In genomic region chr13:56380855-56381685, GRCm38 (mm10) we compare ENCODE assay signal across 18 mouse cellular contexts. TPM values are rescaled to one million over a fixed set of nuclear protein-coding genes. Genes with fewer than 3 reads are reported as not detected.
A peak's percentile ranks its signal among the peaks of the same experiment; 100 is the strongest.
DNase-seq lines count a peak whose midpoint lies in the region; ATAC-seq lines count a peak whose summit lies in the region.
"Had no signal": no experiment of that assay in that cellular context is flagged by ENCODE, and none has a peak within 500 bp of the region (broad histone marks: within the 10 kb centered on the region; RNA-seq: fewer than 3 reads in every experiment).

No protein-coding gene starts in this region.

- H3K9me3 ChIP-seq in embryonic facial prominence, embryonic 14.5 days (ENCODE audit: control insufficient read depth, low read length): no peaks in the 10 kb centered on the region
- H3K9me3 ChIP-seq in limb, embryonic 12.5 days: no peaks in the 10 kb centered on the region
- H3K9me3 ChIP-seq: hindbrain, embryonic 13.5 days; midbrain, embryonic 15.5 days had no signal

- 37% methylated on average over 14 of the region's 14 CpGs for WGBS in embryonic facial prominence, embryonic 14.5 days
- 10% methylated on average over 14 of the region's 14 CpGs for WGBS in limb, embryonic 12.5 days

- H3K27ac ChIP-seq in embryonic facial prominence, embryonic 14.5 days (replicated peaks; ENCODE audit: low read depth, low read length): no peak overlapping the region
- H3K27ac ChIP-seq in limb, embryonic 12.5 days: peak overlapping the region; percentile 89
- H3K27ac ChIP-seq: hindbrain, embryonic 13.5 days; midbrain, embryonic 15.5 days had no signal

- H3K27me3 ChIP-seq in embryonic facial prominence, embryonic 14.5 days (replicated peaks; ENCODE audit: control insufficient read depth, insufficient read depth, low read length): no peaks in the 10 kb centered on the region
- H3K27me3 ChIP-seq in limb, embryonic 12.5 days: no peaks in the 10 kb centered on the region
- H3K27me3 ChIP-seq: midbrain, embryonic 15.5 days had no signal

- no peak overlapping the region for H3K9ac ChIP-seq in embryonic facial prominence, embryonic 14.5 days (ENCODE audit: low read depth, low read length)
- no peak overlapping the region for H3K9ac ChIP-seq in limb, embryonic 12.5 days (replicated peaks)
- H3K9ac ChIP-seq: hindbrain, embryonic 13.5 days; liver, postnatal 0 days; midbrain, embryonic 15.5 days had no signal

- peaks cover 8% of the 10 kb centered on the region for H3K4me1 ChIP-seq in embryonic facial prominence, embryonic 14.5 days (ENCODE audit: control insufficient read depth, insufficient read depth, low read length)
- H3K4me1 ChIP-seq in limb, embryonic 12.5 days (replicated peaks): peaks cover 31% of the 10 kb centered on the region
- H3K4me1 ChIP-seq: midbrain, embryonic 15.5 days had no signal

- DNase-seq in kidney, adult 9 months: peak; percentile 11
- no peak for DNase-seq in kidney, adult 11 months
- DNase-seq in embryo, embryonic 10 days (ENCODE audit: low spot score): peak; percentile 43
- DNase-seq in embryonic facial prominence, embryonic 14.5 days (ENCODE audit: low spot score): peak; percentile 57
- DNase-seq in gastrocnemius, postnatal 4 days (ENCODE audit: low spot score in 2 of 2): no peak
- no peak for DNase-seq in right cerebral cortex, postnatal 25 days
- no peak for DNase-seq in left cerebral cortex, postnatal 10 days (ENCODE audit: extremely low spot score in 1 of 2, low spot score in 2 of 2)
- DNase-seq: cerebellum, adult 2 months; heart, adult 11 months; liver, postnatal 0 days had no signal

- no peak overlapping the region for H3K4me2 ChIP-seq in embryonic facial prominence, embryonic 14.5 days (ENCODE audit: low read depth, low read length)
- peak overlapping the region; percentile 28 for H3K4me2 ChIP-seq in limb, embryonic 12.5 days
- H3K4me2 ChIP-seq: hindbrain, embryonic 13.5 days; midbrain, embryonic 15.5 days had no signal

- no peak for ATAC-seq in embryonic facial prominence, embryonic 14.5 days (ENCODE audit: low read depth)
- peak; percentile 45 for ATAC-seq in limb, embryonic 12.5 days (ENCODE audit: insufficient number of reproducible peaks, insufficient read depth, low FRiP score, low TSS enrichment, low read depth)
- ATAC-seq: intestine, postnatal 0 days; liver, postnatal 0 days; midbrain, embryonic 15.5 days had no signal

- H3K36me3 ChIP-seq in embryonic facial prominence, embryonic 14.5 days (ENCODE audit: control insufficient read depth, insufficient read depth, low read length): no peaks in the 10 kb centered on the region
- no peaks in the 10 kb centered on the region for H3K36me3 ChIP-seq in limb, embryonic 12.5 days
- H3K36me3 ChIP-seq: hindbrain, embryonic 13.5 days; midbrain, embryonic 15.5 days had no signal

- H3K4me3 ChIP-seq in embryonic facial prominence, embryonic 14.5 days (ENCODE audit: low read depth, low read length): no peak overlapping the region
- no peak overlapping the region for H3K4me3 ChIP-seq in limb, embryonic 12.5 days (replicated peaks)
- H3K4me3 ChIP-seq: hindbrain, embryonic 13.5 days; midbrain, embryonic 15.5 days had no signal

- intact Hi-C loops in left cerebral cortex, postnatal 10 days (cut with DNase I): no loop called here

RNA-seq across cellular contexts. Expression of gene Gm3045, which starts 45.3 kb away (rescaled TPM):
- not detected in 2 replicates for polyA plus RNA-seq in embryonic facial prominence, embryonic 14.5 days (2014; fragmentation: Nextera tagmentation; extraction: Ambion mirVana)
- polyA plus RNA-seq in limb, embryonic 12.5 days (2016; fragmentation: Nextera tagmentation; extraction: Ambion mirVana): not detected in 2 replicates
- not detected for total RNA-seq in gastrocnemius, postnatal 4 days (2021)
- not detected for total RNA-seq in left cerebral cortex, postnatal 10 days (2021)
- total RNA-seq: common myeloid progenitor, adult 5-6 weeks; layer of hippocampus, postnatal 10 days; left cerebral cortex, postnatal 25 days had no signal
- polyA plus RNA-seq: cerebellum, adult 2 months; heart, postnatal 0 days; hindbrain, embryonic 13.5 days; intestine, postnatal 0 days; liver, postnatal 0 days; midbrain, embryonic 15.5 days had no signal

RNA-seq across cellular contexts. Expression of gene Slc25a48, which starts 57.1 kb away (rescaled TPM):
- 0.45 and 0.54 TPM in 2 replicates for polyA plus RNA-seq in embryonic facial prominence, embryonic 14.5 days (2014; fragmentation: Nextera tagmentation; extraction: Ambion mirVana)
- polyA plus RNA-seq in limb, embryonic 12.5 days (2016; fragmentation: Nextera tagmentation; extraction: Ambion mirVana): 0.10 TPM in 2 replicates
- not detected for total RNA-seq in gastrocnemius, postnatal 4 days (2021)
- under 1 TPM in 1 of 2 experiments, not detected in 1; 0.10 TPM for total RNA-seq in left cerebral cortex, postnatal 10 days (2021)
- total RNA-seq: common myeloid progenitor, adult 5-6 weeks; layer of hippocampus, postnatal 10 days had no signal
- polyA plus RNA-seq: heart, postnatal 0 days; hindbrain, embryonic 13.5 days; midbrain, embryonic 15.5 days had no signal

Comparison
In these comparisons a context has a peak if more than half of its experiments do, and no peak if none do; other contexts are left out.
1. DNase-seq: peak in kidney, adult 9 months (single experiment), embryo, embryonic 10 days (single experiment) and embryonic facial prominence, embryonic 14.5 days (single experiment); none in kidney, adult 11 months (single experiment), gastrocnemius, postnatal 4 days (0 of 2), right cerebral cortex, postnatal 25 days (single experiment) and left cerebral cortex, postnatal 10 days (0 of 2).